Mouse (Mus musculus) kidney, adult 2 months (tissue): ENCODE data around the gene Ppa1.

Experiments
- CTCF ChIP-seq: fragments of 200-500 bp; conservative IDR thresholded peaks from 2 replicates; pipeline ENCODE4 v1.5.1; 2011; ENCODE audit warnings: low read depth, mild to moderate bottlenecking, control low read depth, low read length, moderate library complexity, mixed read lengths; ENCODE audit not compliant: insufficient read depth, insufficient read length
- POLR2A ChIP-seq: fragments of 200-500 bp; IDR thresholded peaks from one replicate; pipeline ENCODE4 v1.6.1; 2011; ENCODE audit warnings: low read depth, low read length, control low read depth

DNA sequence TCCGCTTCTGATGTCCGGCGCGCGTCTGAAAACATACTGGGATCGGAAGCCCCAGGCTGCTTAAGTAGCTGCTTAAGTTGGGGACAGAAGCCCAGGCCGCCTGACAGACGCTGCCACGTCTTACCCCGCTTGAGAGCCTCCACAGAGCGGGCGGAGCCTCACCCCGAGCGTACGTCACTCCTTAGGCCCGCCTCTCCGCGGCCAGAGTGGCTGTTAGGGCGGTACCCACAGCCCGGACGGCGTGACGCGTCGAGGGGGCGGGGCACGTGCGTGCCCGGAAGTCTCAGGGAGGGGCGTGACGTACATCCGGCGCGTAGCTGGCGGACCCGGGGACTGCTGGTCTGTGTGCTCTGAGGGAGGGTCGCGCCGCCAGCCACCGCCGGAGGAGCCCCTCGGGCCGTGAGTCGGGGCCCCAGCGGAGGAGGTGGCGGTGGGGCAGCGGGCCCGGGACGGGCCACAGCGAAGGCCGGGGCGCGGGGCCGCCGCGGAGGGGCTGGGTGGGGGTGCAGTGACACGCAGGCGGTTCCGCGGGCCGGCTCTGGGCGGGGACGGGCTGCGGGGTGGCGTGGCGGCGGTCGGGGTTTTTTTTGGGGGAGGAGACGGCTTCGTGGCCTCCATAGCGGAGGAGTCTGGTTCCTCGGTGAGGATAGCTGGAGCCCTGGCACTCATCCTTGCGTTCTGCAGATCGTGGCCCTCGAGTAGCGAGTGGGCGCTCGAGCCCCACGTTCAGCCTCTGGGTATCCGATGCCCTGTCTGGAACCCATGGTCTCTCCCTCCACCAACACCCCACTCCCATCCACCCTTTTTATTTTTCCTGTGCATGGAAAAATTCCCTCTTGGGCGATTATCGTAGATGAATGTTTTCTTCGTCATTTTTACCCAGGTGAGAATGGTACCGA, 31.9 kb downstream of the Ppa1 start, which contains the start of gene Sar1a:
- TF ChIP-seq CTCF: no peak
- peak; percentile 76 for TF ChIP-seq POLR2A
